Mouse (Mus musculus): ENCODE data around the gene Mefv. TPM values are rescaled to one million over a fixed set of nuclear protein-coding genes. Genes with fewer than 3 reads are reported as not detected.

Mefv gene
- 0.29 TPM for polyA plus RNA-seq (2014; fragmentation: Illumina TruSeq; extraction: RNeasy Lipid Tissue Mini Kit (QIAGEN cat#74804); ENCODE audit: low read depth, low replicate concordance)

GRCm38 (mm10) chr16:3717980-3718379 lies at the start of gene Mefv:
Mefv (minus strand) TSS chr16:3718097.

GRCm38 (mm10) chr16:3743503-3744185 lies 25.7 kb upstream of the Mefv start, which contains the start of gene Zfp263:
Zfp263 (plus strand) TSS chr16:3744093.

Other genes with a start within 250 kb of the Mefv start
- gene Olfr161, start 127.1 kb downstream of the Mefv start, polyA plus RNA-seq (2014; fragmentation: Illumina TruSeq; extraction: RNeasy Lipid Tissue Mini Kit (QIAGEN cat#74804); ENCODE audit: low read depth, low replicate concordance), result not detected
- gene Zfp263, start 26.0 kb upstream of the Mefv start, polyA plus RNA-seq (2014; fragmentation: Illumina TruSeq; extraction: RNeasy Lipid Tissue Mini Kit (QIAGEN cat#74804); ENCODE audit: low read depth, low replicate concordance), result 24.0 TPM
- gene Olfr15, start 112.8 kb upstream of the Mefv start, polyA plus RNA-seq (2014; fragmentation: Illumina TruSeq; extraction: RNeasy Lipid Tissue Mini Kit (QIAGEN cat#74804); ENCODE audit: low read depth, low replicate concordance), result not detected
- 2.4 TPM for gene Zfp174, start 129.2 kb upstream of the Mefv start, polyA plus RNA-seq (2014; fragmentation: Illumina TruSeq; extraction: RNeasy Lipid Tissue Mini Kit (QIAGEN cat#74804); ENCODE audit: low read depth, low replicate concordance)
- 62.5 TPM for gene Naa60, start 154.3 kb upstream of the Mefv start, polyA plus RNA-seq (2014; fragmentation: Illumina TruSeq; extraction: RNeasy Lipid Tissue Mini Kit (QIAGEN cat#74804); ENCODE audit: low read depth, low replicate concordance)
- gene Zfp597, start 166.5 kb upstream of the Mefv start, polyA plus RNA-seq (2014; fragmentation: Illumina TruSeq; extraction: RNeasy Lipid Tissue Mini Kit (QIAGEN cat#74804); ENCODE audit: low read depth, low replicate concordance), result 7.1 TPM
- gene Gm20695, start 166.6 kb upstream of the Mefv start, polyA plus RNA-seq (2014; fragmentation: Illumina TruSeq; extraction: RNeasy Lipid Tissue Mini Kit (QIAGEN cat#74804); ENCODE audit: low read depth, low replicate concordance), result 2.1 TPM
- gene 1700037C18Rik, start 190.6 kb upstream of the Mefv start, polyA plus RNA-seq (2014; fragmentation: Illumina TruSeq; extraction: RNeasy Lipid Tissue Mini Kit (QIAGEN cat#74804); ENCODE audit: low read depth, low replicate concordance), result 16.2 TPM
- gene Cluap1, start 190.7 kb upstream of the Mefv start, polyA plus RNA-seq (2014; fragmentation: Illumina TruSeq; extraction: RNeasy Lipid Tissue Mini Kit (QIAGEN cat#74804); ENCODE audit: low read depth, low replicate concordance), result 15.9 TPM